Mouse (Mus musculus) inflammation-experienced regulatory T-cells, adult 6 months (primary cell): ENCODE data around the gene Klc1. TPM values are rescaled to one million over a fixed set of nuclear protein-coding genes. Genes with fewer than 3 reads are reported as not detected.
A peak's percentile ranks its signal among the peaks of the same experiment; 100 is the strongest.

Experiments used
- ATAC-seq: one replicate; pipeline ENCODE4 v1.8.0; 2017
- polyA plus RNA-seq, 3 experiments: library from polyadenylated mRNA; unstranded; fragments of 100-300 nt; shearing (Covaris generic); gene quantifications; one replicate each; pipeline ENCODE4 v1.2.1; 2017

The Klc1 gene
- polyA plus RNA-seq, 3 experiments from 2014 or later, result 17.9 to 19.7 (median 18.3) TPM

GRCm38 (mm10) chr12:111813766-111814617 lies 55.3 kb downstream of the Klc1 start, which contains the start of the genes Xrcc3 and Zfyve21:
TSS of gene Xrcc3 (minus strand) at chr12:111813873.
TSS of gene Zfyve21 (plus strand) at chr12:111814170.
- peak; percentile 98 for ATAC-seq

GRCm38 (mm10) chr12:111814769-111815762 lies 56.4 kb downstream of the Klc1 start:
- ATAC-seq, result no peak

GRCm38 (mm10) chr12:111816528-111816927 lies 57.9 kb downstream of the Klc1 start:
- no peak for ATAC-seq

GRCm38 (mm10) chr12:111816967-111817366 lies 58.3 kb downstream of the Klc1 start:
- ATAC-seq, result no peak

- ATAC-seq, result no peak
Observed at GRCm38 (mm10) chr12:111817991-111818390, 59.3 kb downstream of the Klc1 start.

GRCm38 (mm10) chr12:111819936-111820335 lies 61.3 kb downstream of the Klc1 start:
- no peak for ATAC-seq

- no peak for ATAC-seq
Observed at GRCm38 (mm10) chr12:111820708-111821107, 62.1 kb downstream of the Klc1 start.

GRCm38 (mm10) chr12:111821931-111822330 lies 63.3 kb downstream of the Klc1 start:
- no peak for ATAC-seq

- no peak for ATAC-seq
Observed at GRCm38 (mm10) chr12:111827556-111827955, 68.9 kb downstream of the Klc1 start.

- ATAC-seq, result no peak
Observed at GRCm38 (mm10) chr12:111829447-111829846, 70.8 kb downstream of the Klc1 start.

- ATAC-seq, result no peak
Observed at GRCm38 (mm10) chr12:111829954-111830353, 71.3 kb downstream of the Klc1 start.

- ATAC-seq, result no peak
Observed at GRCm38 (mm10) chr12:111830375-111830774, 71.7 kb downstream of the Klc1 start.

GRCm38 (mm10) chr12:111832643-111833042 lies 74.0 kb downstream of the Klc1 start:
- no peak for ATAC-seq

GRCm38 (mm10) chr12:111833457-111833856 lies 74.8 kb downstream of the Klc1 start:
- no peak for ATAC-seq

GRCm38 (mm10) chr12:111842565-111843433 lies 84.2 kb downstream of the Klc1 start:
- no peak for ATAC-seq

GRCm38 (mm10) chr12:111843470-111843869 lies 84.8 kb downstream of the Klc1 start:
- no peak for ATAC-seq

GRCm38 (mm10) chr12:111845953-111846352 lies 87.3 kb downstream of the Klc1 start:
- no peak for ATAC-seq

- no peak for ATAC-seq
Observed at GRCm38 (mm10) chr12:111846815-111847214, 88.2 kb downstream of the Klc1 start.

- ATAC-seq, result no peak
Observed at GRCm38 (mm10) chr12:111848300-111848798, 89.7 kb downstream of the Klc1 start.

GRCm38 (mm10) chr12:111851235-111851634 lies 92.6 kb downstream of the Klc1 start:
- ATAC-seq, result no peak

GRCm38 (mm10) chr12:111851745-111852144 lies 93.1 kb downstream of the Klc1 start:
- ATAC-seq, result peak; percentile 52

- ATAC-seq, result peak; percentile 74
Observed at GRCm38 (mm10) chr12:111853011-111853436, 94.4 kb downstream of the Klc1 start.
